Mouse (Mus musculus) limb, embryonic 14.5 days (tissue): ENCODE data around the gene Unc119b. TPM values are rescaled to one million over a fixed set of nuclear protein-coding genes. Genes with fewer than 3 reads are reported as not detected.
A peak's percentile ranks its signal among the peaks of the same experiment; 100 is the strongest.

ENCODE experiments used
- ATAC-seq: fragments of 200-750 bp; cut with Nextera tagmentation; 2 replicates; pipeline ENCODE4 v1.8.0; 2017; ENCODE audit warnings: low read depth, moderate number of reproducible peaks, moderate TSS enrichment; ENCODE audit not compliant: low FRiP score
- DNase-seq: peaks from one replicate; pipeline ENCODE4 v3.0.0-alpha.2; 2015; ENCODE audit warnings: low spot score
- H3K27ac ChIP-seq: fragments of 300-500 bp; sonication (generic); replicated peaks from 2 replicates; pipeline ENCODE4 v1.5.1; 2014; ENCODE audit warnings: low read depth, mild to moderate bottlenecking, low read length, moderate library complexity, mixed read lengths
- H3K27me3 ChIP-seq: fragments of 300-500 bp; sonication (generic); 2 replicates; pipeline ENCODE4 v1.6.1; 2014; ENCODE audit warnings: low read length, mixed read lengths; ENCODE audit not compliant: control insufficient read depth, insufficient read depth
- H3K36me3 ChIP-seq: fragments of 300-500 bp; sonication (generic); 2 replicates; pipeline ENCODE4 v1.6.1; 2014; ENCODE audit warnings: mild to moderate bottlenecking, low read length, moderate library complexity, mixed read lengths; ENCODE audit not compliant: control insufficient read depth, insufficient read depth
- H3K4me1 ChIP-seq: fragments of 300-500 bp; sonication (generic); 2 replicates; pipeline ENCODE4 v1.6.1; 2014; ENCODE audit warnings: antibody characterized with exemption, low read length, mixed read lengths; ENCODE audit not compliant: control insufficient read depth, insufficient read depth
- H3K4me2 ChIP-seq: fragments of 300-500 bp; sonication (generic); replicated peaks from 2 replicates; pipeline ENCODE4 v1.6.1; 2014; ENCODE audit warnings: low read depth, mild to moderate bottlenecking, low read length, moderate library complexity; ENCODE audit not compliant: severe bottlenecking
- H3K4me3 ChIP-seq: fragments of 300-500 bp; sonication (generic); replicated peaks from 2 replicates; pipeline ENCODE4 v1.5.1; 2014; ENCODE audit warnings: low read length
- H3K9ac ChIP-seq: fragments of 300-500 bp; sonication (generic); 2 replicates; pipeline ENCODE4 v1.6.1; 2014; ENCODE audit warnings: mild to moderate bottlenecking, low read depth, low read length, moderate library complexity; ENCODE audit not compliant: severe bottlenecking
- H3K9me3 ChIP-seq: fragments of 300-500 bp; sonication (generic); 2 replicates; pipeline ENCODE4 v1.6.1; 2016; ENCODE audit warnings: low read length; ENCODE audit not compliant: control insufficient read depth
- POLR2A ChIP-seq: fragments of 200-500 bp; IDR thresholded peaks from 2 replicates; pipeline ENCODE4 v1.8.0; 2012; ENCODE audit warnings: inconsistent platforms, mild to moderate bottlenecking, moderate library complexity, borderline replicate concordance; ENCODE audit not compliant: insufficient read depth, insufficient read length; ENCODE audit errors: extremely low read depth
- WGBS: fragments of 180-500 bp; shearing (Covaris S2); extraction: QIAGEN DNeasy Blood & Tissue Kit; methylation state at CpG from one replicate; pipeline ENCODE4 v1.1.7; 2014; 5-methylcytosine and 5-hydroxymethylcytosine counted together
- polyA plus RNA-seq, 2 experiments: library from polyadenylated mRNA; depleted of rRNA in 1 of 2; stranded (reverse) in 1 of 2; unstranded in 1 of 2; fragments of >200 nt; fragmentation: Nextera tagmentation in 1 of 2; extraction: Ambion mirVana in 1 of 2; gene quantifications; 2 replicates each; pipeline versions ENCODE4 v1.2.1 to v1.2.3; 2012 to 2014

The Unc119b gene
- polyA plus RNA-seq, 2 experiments, result 38.4 to 44.3 TPM

GRCm38 (mm10) chr5:115089592-115090268 lies 45.0 kb downstream of the Unc119b start:
- no peaks in the 10 kb centered on the region for H3K4me1 ChIP-seq
- no peak overlapping the region for H3K4me3 ChIP-seq
- H3K9me3 ChIP-seq, result no peaks in the 10 kb centered on the region
- H3K27me3 ChIP-seq, result no peaks in the 10 kb centered on the region
- ATAC-seq, result no peak
- DNase-seq, result no peak
- no peak for TF ChIP-seq POLR2A
- H3K4me2 ChIP-seq, result no peak overlapping the region
- H3K27ac ChIP-seq, result no peak overlapping the region
- WGBS, result 85% methylated on average over 5 of the region's 5 CpGs
- H3K36me3 ChIP-seq, result peaks cover 88% of the 10 kb centered on the region
- H3K9ac ChIP-seq, result no peak overlapping the region

- Histone ChIP-seq H3K27me3 (no peaks in the 10 kb centered on the region), H3K36me3 (peaks cover 79% of the 10 kb centered on the region), H3K9me3 (no peaks in the 10 kb centered on the region), H3K9ac (no peak overlapping the region), H3K4me2 (no peak overlapping the region), H3K4me1 (no peaks in the 10 kb centered on the region), H3K4me3 (no peak overlapping the region), H3K27ac (no peak overlapping the region)
- TF ChIP-seq POLR2A, result no peak
- DNase-seq, result no peak
- no peak for ATAC-seq
- 97% methylated on average over 2 of the region's 2 CpGs for WGBS
Observed at GRCm38 (mm10) chr5:115085675-115086074, 49.1 kb downstream of the Unc119b start.

GRCm38 (mm10) chr5:115083492-115083891 lies 51.3 kb downstream of the Unc119b start:
- Histone ChIP-seq H3K4me2 (no peak overlapping the region), H3K36me3 (peaks cover 57% of the 10 kb centered on the region), H3K27me3 (no peaks in the 10 kb centered on the region), H3K9ac (no peak overlapping the region), H3K9me3 (no peaks in the 10 kb centered on the region), H3K4me1 (no peaks in the 10 kb centered on the region), H3K4me3 (no peak overlapping the region), H3K27ac (no peak overlapping the region)
- ATAC-seq (no peak), DNase-seq (no peak)
- TF ChIP-seq POLR2A, result no peak
- 75% methylated on average over 6 of the region's 6 CpGs for WGBS

DNA sequence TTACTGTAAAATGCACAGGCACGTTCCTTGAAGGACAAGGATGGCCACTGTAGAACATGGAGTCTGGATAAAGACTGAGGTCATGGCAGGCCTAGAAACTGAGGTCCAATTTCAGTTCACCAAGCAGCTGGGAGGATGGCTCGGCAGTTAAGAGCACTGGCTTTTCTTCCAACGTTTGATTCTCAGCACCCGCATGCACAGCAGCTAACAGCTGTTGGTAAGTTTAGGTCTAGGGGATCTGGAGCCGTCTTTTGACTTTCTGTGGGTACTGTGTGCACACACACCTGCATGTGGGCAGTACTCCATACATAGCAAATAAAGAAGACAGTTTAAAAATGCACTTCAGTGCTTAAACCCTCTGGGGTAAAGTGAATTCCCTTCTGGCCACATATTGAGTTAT lies 53.1 kb downstream of the Unc119b start:
- ATAC-seq (no peak), DNase-seq (no peak)
- H3K4me3 ChIP-seq, result no peak overlapping the region
- H3K27me3 ChIP-seq, result no peaks in the 10 kb centered on the region
- TF ChIP-seq POLR2A, result no peak
- H3K4me1 ChIP-seq, result no peaks in the 10 kb centered on the region
- 79% methylated on average over 5 of the region's 5 CpGs for WGBS
- no peak overlapping the region for H3K4me2 ChIP-seq
- H3K9me3 ChIP-seq, result no peaks in the 10 kb centered on the region
- H3K36me3 ChIP-seq, result peaks cover 41% of the 10 kb centered on the region
- no peak overlapping the region for H3K9ac ChIP-seq
- H3K27ac ChIP-seq, result no peak overlapping the region

- Histone ChIP-seq H3K9me3 (no peaks in the 10 kb centered on the region), H3K36me3 (peaks cover 18% of the 10 kb centered on the region), H3K9ac (no peak overlapping the region), H3K27me3 (no peaks in the 10 kb centered on the region), H3K4me1 (peaks cover 9% of the 10 kb centered on the region), H3K27ac (no peak overlapping the region), H3K4me2 (no peak overlapping the region), H3K4me3 (no peak overlapping the region)
- no peak for ATAC-seq
- peak; percentile 55 for DNase-seq
- 58% methylated on average over 5 of the region's 5 CpGs for WGBS
- TF ChIP-seq POLR2A, result no peak
Observed at GRCm38 (mm10) chr5:115076144-115076901, 58.5 kb downstream of the Unc119b start.
